Mouse (Mus musculus): ENCODE measurements around the gene Ranbp3.

DNA sequence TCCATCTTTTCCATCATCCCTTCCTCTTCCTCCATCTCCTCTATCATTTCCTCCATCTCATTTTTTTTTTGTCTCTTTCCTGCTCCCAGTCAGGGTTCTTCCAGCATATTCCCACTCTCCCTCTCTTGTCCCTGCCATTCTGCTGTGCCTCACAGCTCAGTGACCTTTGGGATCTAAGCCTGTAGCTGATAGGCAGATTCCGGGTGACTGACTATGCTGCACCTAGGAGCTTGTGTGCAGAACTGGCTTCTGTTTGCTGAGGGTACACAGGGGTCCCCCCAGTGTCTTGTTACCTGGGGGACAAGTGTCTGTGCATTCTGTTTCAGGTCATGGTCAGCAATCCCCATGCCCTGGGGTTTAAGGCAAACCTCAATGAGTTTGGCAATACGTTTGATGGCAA, 18.3 kb upstream of the Ranbp3 start:
- TF ChIP-seq CTCF (IDR thresholded peaks at IDR 0.05; ENCODE audit: insufficient read depth, low read length): no peak
- TF ChIP-seq POLR2A (IDR thresholded peaks at IDR 0.05; ENCODE audit: borderline replicate concordance, extremely low read depth, low read depth, low read length): no peak
